Mouse (Mus musculus): ENCODE data around the gene Rnf31. TPM values are rescaled to one million over a fixed set of nuclear protein-coding genes. Genes with fewer than 3 reads are reported as not detected.

The Rnf31 gene
- polyA plus RNA-seq, 1 experiment from 2014 or later = 12.7 TPM

DNA sequence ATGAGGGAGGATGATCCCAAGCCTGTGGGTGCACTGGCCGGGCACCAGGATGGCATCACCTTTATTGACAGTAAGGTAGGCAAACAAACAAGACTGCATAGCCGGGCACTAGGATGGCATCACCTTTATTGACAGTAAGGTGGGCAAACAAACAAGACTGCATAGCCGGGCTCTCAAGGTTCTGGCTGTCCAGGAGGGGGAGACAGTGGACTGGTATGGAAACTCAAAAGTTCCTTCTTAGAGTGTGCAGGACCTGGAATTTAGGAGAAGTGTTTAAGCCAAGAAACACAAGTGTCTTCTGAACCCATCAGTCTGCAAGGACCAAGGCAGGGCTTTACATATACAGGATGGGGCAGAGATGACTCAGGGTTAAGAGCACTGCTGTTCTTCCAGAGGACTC is 25.8 kb upstream of the Rnf31 start:
- H3K27me3 ChIP-seq (ENCODE audit: control insufficient read depth, insufficient read depth, low read length) = no peaks in the 10 kb centered on the region
- H3K36me3 ChIP-seq (ENCODE audit: control insufficient read depth, insufficient read depth, low read length) = peaks cover 75% of the 10 kb centered on the region
- H3K4me2 ChIP-seq (ENCODE audit: low read length) = no peak overlapping the region
- H3K4me3 ChIP-seq (ENCODE audit: control insufficient read depth in 1 of 2, insufficient read depth in 1 of 2, low read depth in 1 of 2, low read length in 2 of 2) = no peak overlapping the region
- 88% methylated on average over 3 of the region's 3 CpGs for WGBS
- no peaks in the 10 kb centered on the region for H3K9me3 ChIP-seq (ENCODE audit: control insufficient read depth, low read length)
- no peak overlapping the region for H3K27ac ChIP-seq (replicated peaks in 1 of 2; ENCODE audit: control insufficient read depth in 1 of 2, insufficient read depth in 1 of 2, low read depth in 2 of 2, low read length in 2 of 2)
- peaks cover 7 to 13% of the 10 kb centered on the region in 2 experiments for H3K4me1 ChIP-seq (ENCODE audit: control insufficient read depth in 2 of 2, insufficient read depth in 2 of 2, low read length in 2 of 2)
- no peak overlapping the region for H3K9ac ChIP-seq (ENCODE audit: low read length)
- ATAC-seq (ENCODE audit: insufficient number of reproducible peaks, insufficient read depth, low FRiP score, low read depth) = no peak

DNA sequence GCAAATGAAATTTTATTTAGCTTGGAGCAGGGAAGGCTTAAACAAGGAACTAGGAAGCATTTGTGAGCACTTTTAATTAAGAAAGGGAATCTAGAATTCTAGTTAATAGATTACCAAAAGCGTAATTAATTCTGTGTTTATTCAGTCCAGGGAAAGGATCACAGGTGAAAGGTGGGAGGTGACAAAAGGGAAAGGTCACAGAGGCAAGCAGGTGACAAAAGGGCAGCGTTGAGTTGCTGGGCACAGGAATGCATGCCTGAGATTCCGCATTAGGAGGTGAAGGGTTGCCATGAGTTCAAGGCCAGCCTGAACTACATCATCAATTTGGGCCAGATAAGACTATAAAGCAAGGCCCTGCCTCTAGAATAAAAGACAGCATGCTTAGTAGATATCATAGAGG is 24.0 kb upstream of the Rnf31 start:
- Histone ChIP-seq H3K27ac (replicated peaks in 1 of 2; ENCODE audit: control insufficient read depth in 1 of 2, insufficient read depth in 1 of 2, low read depth in 2 of 2, low read length in 2 of 2) (no peak overlapping the region), H3K36me3 (ENCODE audit: control insufficient read depth, insufficient read depth, low read length) (peaks cover 72% of the 10 kb centered on the region), H3K9ac (ENCODE audit: low read length) (no peak overlapping the region), H3K27me3 (ENCODE audit: control insufficient read depth, insufficient read depth, low read length) (no peaks in the 10 kb centered on the region), H3K9me3 (ENCODE audit: control insufficient read depth, low read length) (no peaks in the 10 kb centered on the region), H3K4me2 (ENCODE audit: low read length) (no peak overlapping the region), H3K4me1 (ENCODE audit: control insufficient read depth in 2 of 2, insufficient read depth in 2 of 2, low read length in 2 of 2) (peaks cover 0 to 9% of the 10 kb centered on the region in 2 experiments; a peak in 2 of 4 replicates), H3K4me3 (ENCODE audit: control insufficient read depth in 1 of 2, insufficient read depth in 1 of 2, low read depth in 1 of 2, low read length in 2 of 2) (no peak overlapping the region)
- no peak for ATAC-seq (ENCODE audit: insufficient number of reproducible peaks, insufficient read depth, low FRiP score, low read depth)
- WGBS = 87% methylated on average over 3 of the region's 3 CpGs

DNA sequence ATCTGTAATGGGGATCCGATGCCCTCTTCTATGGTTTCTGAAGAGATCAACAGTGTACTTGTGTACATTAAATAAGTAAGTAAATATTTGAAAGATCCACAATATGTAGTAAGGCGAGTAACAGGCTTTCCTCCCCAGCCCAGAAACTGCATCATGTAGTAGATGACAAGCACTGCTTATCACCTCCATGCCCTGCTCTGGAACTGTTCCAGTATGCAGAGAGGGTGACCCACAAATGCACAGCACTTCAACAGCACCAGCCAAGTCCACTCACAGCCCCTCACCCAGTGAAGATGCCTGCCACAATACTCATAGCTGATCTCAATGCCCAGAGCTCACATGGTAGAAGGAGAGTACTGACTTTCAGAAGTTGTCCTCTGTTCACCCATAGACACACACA is 20.9 kb upstream of the Rnf31 start:
- no peak overlapping the region for H3K4me3 ChIP-seq (ENCODE audit: control insufficient read depth in 1 of 2, insufficient read depth in 1 of 2, low read depth in 1 of 2, low read length in 2 of 2)
- H3K27ac ChIP-seq (replicated peaks in 1 of 2; ENCODE audit: control insufficient read depth in 1 of 2, insufficient read depth in 1 of 2, low read depth in 2 of 2, low read length in 2 of 2) = peak overlapping the region in 1 of 2 experiments; percentile 41; a peak in 1 of 4 replicates
- H3K4me2 ChIP-seq (ENCODE audit: low read length) = no peak overlapping the region
- WGBS = 71% methylated on average over 2 of the region's 2 CpGs
- no peaks in the 10 kb centered on the region for H3K27me3 ChIP-seq (ENCODE audit: control insufficient read depth, insufficient read depth, low read length)
- H3K4me1 ChIP-seq (ENCODE audit: control insufficient read depth in 2 of 2, insufficient read depth in 2 of 2, low read length in 2 of 2) = peaks cover 8 to 22% of the 10 kb centered on the region in 2 experiments; a peak in 3 of 4 replicates
- peaks cover 45% of the 10 kb centered on the region for H3K36me3 ChIP-seq (ENCODE audit: control insufficient read depth, insufficient read depth, low read length)
- no peak overlapping the region for H3K9ac ChIP-seq (ENCODE audit: low read length)
- ATAC-seq (ENCODE audit: insufficient number of reproducible peaks, insufficient read depth, low FRiP score, low read depth) = no peak; the same call in 1 of the 2 replicates
- no peaks in the 10 kb centered on the region for H3K9me3 ChIP-seq (ENCODE audit: control insufficient read depth, low read length)

DNA sequence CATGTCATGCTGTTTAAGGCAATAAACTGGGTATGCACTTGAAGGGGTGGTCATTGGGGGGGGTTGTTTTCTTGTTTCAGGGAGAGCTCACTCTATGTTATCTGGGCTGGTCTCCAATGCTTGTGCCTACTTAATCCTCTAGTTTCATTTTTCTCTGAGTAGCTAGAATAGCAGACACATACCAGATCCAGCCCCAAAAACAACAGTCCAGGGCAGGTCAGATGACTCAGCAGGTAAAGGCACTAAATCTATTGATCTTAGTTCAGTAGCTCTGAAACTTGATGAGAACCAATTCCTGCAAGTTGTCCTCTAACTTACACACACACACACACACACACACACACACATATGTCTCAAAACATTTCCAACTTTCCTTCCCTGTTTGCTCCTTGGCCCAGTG is 19.7 kb upstream of the Rnf31 start:
- Histone ChIP-seq H3K27ac (replicated peaks in 1 of 2; ENCODE audit: control insufficient read depth in 1 of 2, insufficient read depth in 1 of 2, low read depth in 2 of 2, low read length in 2 of 2) (no peak overlapping the region), H3K4me2 (ENCODE audit: low read length) (no peak overlapping the region), H3K9me3 (ENCODE audit: control insufficient read depth, low read length) (no peaks in the 10 kb centered on the region), H3K4me3 (ENCODE audit: control insufficient read depth in 1 of 2, insufficient read depth in 1 of 2, low read depth in 1 of 2, low read length in 2 of 2) (no peak overlapping the region), H3K4me1 (ENCODE audit: control insufficient read depth in 2 of 2, insufficient read depth in 2 of 2, low read length in 2 of 2) (peaks cover 16 to 31% of the 10 kb centered on the region in 2 experiments; a peak in 3 of 4 replicates), H3K27me3 (ENCODE audit: control insufficient read depth, insufficient read depth, low read length) (no peaks in the 10 kb centered on the region), H3K36me3 (ENCODE audit: control insufficient read depth, insufficient read depth, low read length) (peaks cover 33% of the 10 kb centered on the region), H3K9ac (ENCODE audit: low read length) (no peak overlapping the region)
- ATAC-seq (ENCODE audit: insufficient number of reproducible peaks, insufficient read depth, low FRiP score, low read depth) = no peak

DNA sequence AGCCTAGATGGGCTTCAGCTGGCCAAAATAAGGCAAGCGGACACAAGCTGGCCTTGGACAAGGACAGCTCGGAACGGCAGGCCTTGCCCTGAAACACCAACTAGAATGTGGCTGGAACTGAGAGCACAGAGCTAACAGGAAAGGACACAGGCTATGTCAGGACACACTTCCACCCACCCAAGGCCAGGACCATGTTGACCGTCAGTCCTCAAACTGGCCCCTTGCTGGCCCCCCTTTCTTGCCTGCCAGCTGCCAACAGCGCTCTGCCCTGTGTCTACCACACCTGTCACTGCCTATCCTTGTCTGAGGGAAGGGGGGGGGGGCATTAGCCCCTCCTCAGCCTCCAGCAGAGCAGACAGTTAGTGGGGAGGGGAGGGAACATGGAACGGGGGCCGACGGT is 16.2 kb upstream of the Rnf31 start, which contains the start of gene Fitm1:
Fitm1 (plus strand) TSS at position 316 of the 400 bp plus-strand sequence.
- peaks cover 7% of the 10 kb centered on the region for H3K36me3 ChIP-seq (ENCODE audit: control insufficient read depth, insufficient read depth, low read length)
- H3K4me2 ChIP-seq (ENCODE audit: low read length) = peak within 1 kb of the TSS; percentile 66
- H3K4me3 ChIP-seq (ENCODE audit: control insufficient read depth in 1 of 2, insufficient read depth in 1 of 2, low read depth in 1 of 2, low read length in 2 of 2) = peak within 1 kb of the TSS; percentile 41 to 60
- ATAC-seq (ENCODE audit: insufficient number of reproducible peaks, insufficient read depth, low FRiP score, low read depth) = peak; percentile 75
- H3K4me1 ChIP-seq (ENCODE audit: control insufficient read depth in 2 of 2, insufficient read depth in 2 of 2, low read length in 2 of 2) = peaks cover 17 to 46% of the 10 kb centered on the region in 2 experiments; a peak in 3 of 4 replicates
- peak within 1 kb of the TSS; percentile 77 for H3K9ac ChIP-seq (ENCODE audit: low read length)
- no peaks in the 10 kb centered on the region for H3K9me3 ChIP-seq (ENCODE audit: control insufficient read depth, low read length)
- peak within 1 kb of the TSS; percentile 98 to 99 for H3K27ac ChIP-seq (replicated peaks in 1 of 2; ENCODE audit: control insufficient read depth in 1 of 2, insufficient read depth in 1 of 2, low read depth in 2 of 2, low read length in 2 of 2)
- 23% methylated on average over 7 of the region's 8 CpGs for whole genome bisulfite sequencing
- no peaks in the 10 kb centered on the region for H3K27me3 ChIP-seq (ENCODE audit: control insufficient read depth, insufficient read depth, low read length)

DNA sequence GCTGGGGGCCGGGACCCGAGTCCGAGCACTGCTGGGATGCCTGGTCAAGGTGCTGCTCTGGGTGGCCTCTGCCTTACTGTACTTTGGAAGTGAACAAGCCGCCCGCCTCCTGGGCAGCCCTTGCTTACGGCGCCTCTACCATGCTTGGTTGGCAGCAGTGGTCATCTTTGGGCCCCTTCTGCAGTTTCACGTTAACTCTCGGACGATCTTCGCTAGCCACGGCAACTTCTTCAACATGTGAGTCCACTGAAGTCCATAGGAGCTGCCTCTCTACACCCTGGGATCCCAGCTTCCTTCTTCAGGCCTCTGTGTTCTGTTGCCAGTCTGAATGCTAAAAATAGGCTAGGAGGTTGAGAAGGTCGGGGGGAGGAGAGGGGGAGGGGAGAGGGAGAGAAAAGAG is 15.8 kb upstream of the Rnf31 start:
- Histone ChIP-seq H3K27me3 (ENCODE audit: control insufficient read depth, insufficient read depth, low read length) (no peaks in the 10 kb centered on the region), H3K27ac (replicated peaks in 1 of 2; ENCODE audit: control insufficient read depth in 1 of 2, insufficient read depth in 1 of 2, low read depth in 2 of 2, low read length in 2 of 2) (peak overlapping the region; percentile 98 to 99), H3K9ac (ENCODE audit: low read length) (peak overlapping the region; percentile 77), H3K4me1 (ENCODE audit: control insufficient read depth in 2 of 2, insufficient read depth in 2 of 2, low read length in 2 of 2) (peaks cover 17 to 42% of the 10 kb centered on the region in 2 experiments; a peak in 3 of 4 replicates), H3K9me3 (ENCODE audit: control insufficient read depth, low read length) (no peaks in the 10 kb centered on the region), H3K36me3 (ENCODE audit: control insufficient read depth, insufficient read depth, low read length) (peaks cover 11% of the 10 kb centered on the region), H3K4me3 (ENCODE audit: control insufficient read depth in 1 of 2, insufficient read depth in 1 of 2, low read depth in 1 of 2, low read length in 2 of 2) (peak overlapping the region; percentile 41 to 60), H3K4me2 (ENCODE audit: low read length) (peak overlapping the region; percentile 66)
- 18% methylated on average over 13 of the region's 13 CpGs for WGBS
- ATAC-seq (ENCODE audit: insufficient number of reproducible peaks, insufficient read depth, low FRiP score, low read depth) = peak; percentile 22; the same call in 1 of the 2 replicates

DNA sequence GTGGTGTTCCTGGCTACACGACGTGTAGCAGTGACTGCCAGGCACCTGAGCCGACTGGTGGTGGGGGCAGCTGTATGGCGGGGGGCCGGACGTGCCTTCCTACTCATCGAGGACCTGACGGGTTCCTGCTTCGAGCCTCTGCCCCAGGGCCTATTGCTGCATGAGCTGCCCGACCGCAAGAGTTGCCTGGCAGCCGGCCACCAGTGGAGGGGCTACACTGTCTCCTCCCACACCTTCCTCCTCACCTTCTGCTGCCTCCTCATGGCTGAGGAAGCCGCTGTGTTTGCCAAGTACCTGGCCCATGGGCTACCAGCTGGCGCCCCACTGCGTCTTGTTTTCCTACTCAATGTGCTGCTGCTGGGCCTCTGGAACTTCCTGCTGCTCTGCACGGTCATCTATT is 15.1 kb upstream of the Rnf31 start:
- ATAC-seq (ENCODE audit: insufficient number of reproducible peaks, insufficient read depth, low FRiP score, low read depth) = no peak
- H3K36me3 ChIP-seq (ENCODE audit: control insufficient read depth, insufficient read depth, low read length) = peaks cover 17% of the 10 kb centered on the region
- peak overlapping the region; percentile 66 for H3K4me2 ChIP-seq (ENCODE audit: low read length)
- H3K4me1 ChIP-seq (ENCODE audit: control insufficient read depth in 2 of 2, insufficient read depth in 2 of 2, low read length in 2 of 2) = peaks cover 17 to 37% of the 10 kb centered on the region in 2 experiments; a peak in 3 of 4 replicates
- H3K4me3 ChIP-seq (ENCODE audit: control insufficient read depth in 1 of 2, insufficient read depth in 1 of 2, low read depth in 1 of 2, low read length in 2 of 2) = peak overlapping the region; percentile 41 to 60
- peak overlapping the region; percentile 98 to 99 for H3K27ac ChIP-seq (replicated peaks in 1 of 2; ENCODE audit: control insufficient read depth in 1 of 2, insufficient read depth in 1 of 2, low read depth in 2 of 2, low read length in 2 of 2)
- WGBS = 46% methylated on average over 16 of the region's 16 CpGs
- H3K9ac ChIP-seq (ENCODE audit: low read length) = peak overlapping the region; percentile 77
- H3K9me3 ChIP-seq (ENCODE audit: control insufficient read depth, low read length) = no peaks in the 10 kb centered on the region
- no peaks in the 10 kb centered on the region for H3K27me3 ChIP-seq (ENCODE audit: control insufficient read depth, insufficient read depth, low read length)
